Comparison of ENCODE assay signal across 20 mouse cellular contexts in genomic region chr16:32795177-32795576, GRCm38 (mm10). TPM values are rescaled to one million over a fixed set of nuclear protein-coding genes. Genes with fewer than 3 reads are reported as not detected.
"Had no signal": no experiment of that assay in that cellular context is flagged by ENCODE, and none has a peak within 500 bp of the region (broad histone marks: within the 10 kb centered on the region; RNA-seq: fewer than 3 reads in every experiment).

No protein-coding gene starts in this region.

- DNase-seq: kidney, adult 2 months; kidney, postnatal 14 days; kidney, postnatal 4 days; liver; lung, adult 18-20 months; lung, postnatal 10 days; lung, postnatal 36 days; retina, postnatal 1 day; right cerebral cortex, postnatal 25 days; spleen, adult 18-20 months; thymus, postnatal 25 days had no signal

- ATAC-seq: liver, embryonic 12.5 days; midbrain, embryonic 13.5 days; midbrain, embryonic 16.5 days had no signal

RNA-seq across cellular contexts. Expression of gene Muc20, which starts 2.1 kb away (rescaled TPM):
- total RNA-seq: layer of hippocampus, adult 18-20 months; layer of hippocampus, postnatal 14 days; left cerebral cortex, adult 8-10 months; left cerebral cortex, postnatal 25 days; monocyte, adult 5-6 weeks had no signal

RNA-seq across cellular contexts. Expression of gene Smbd1, which starts 15.1 kb away (rescaled TPM):
- total RNA-seq: layer of hippocampus, adult 18-20 months; layer of hippocampus, postnatal 14 days; left cerebral cortex, adult 8-10 months; left cerebral cortex, postnatal 25 days; monocyte, adult 5-6 weeks; neutrophil, adult 5-6 weeks had no signal

RNA-seq across cellular contexts. Expression of gene Muc4, which starts 59.5 kb away (rescaled TPM):
- total RNA-seq: layer of hippocampus, adult 18-20 months; layer of hippocampus, postnatal 14 days; left cerebral cortex, postnatal 25 days; monocyte, adult 5-6 weeks had no signal
